ENCODE assay signal across 9 mouse cellular contexts in genomic region chr9:64774883-64775282, GRCm38 (mm10). TPM values are rescaled to one million over a fixed set of nuclear protein-coding genes. Genes with fewer than 3 reads are reported as not detected.
DNase-seq lines count a peak whose midpoint lies in the region; ATAC-seq and TF ChIP-seq lines count a peak whose summit lies in the region.
"Had no signal": no experiment of that assay in that cellular context is flagged by ENCODE, and none has a peak within 500 bp of the region (broad histone marks: within the 10 kb centered on the region; RNA-seq: fewer than 3 reads in every experiment).

No protein-coding gene starts in this region.

- 0 out of 2 replicates have a peak, but pooled peaks cover 4% of the 10 kb centered on the region for H3K4me1 ChIP-seq in heart, postnatal 0 days (ENCODE audit: control insufficient read depth, insufficient read depth)
- peaks cover 8% of the 10 kb centered on the region for H3K4me1 ChIP-seq in forebrain, embryonic 13.5 days
- H3K4me1 ChIP-seq in hindbrain, embryonic 15.5 days (replicated peaks), result peaks cover 20% of the 10 kb centered on the region
- no peaks in the 10 kb centered on the region for H3K4me1 ChIP-seq in midbrain, postnatal 0 days (ENCODE audit: insufficient read depth, low read length)

- H3K9ac ChIP-seq in heart, postnatal 0 days (replicated peaks; ENCODE audit: low read depth, low read length), result no peak overlapping the region
- no peak overlapping the region for H3K9ac ChIP-seq in forebrain, embryonic 13.5 days
- no peak overlapping the region for H3K9ac ChIP-seq in hindbrain, embryonic 15.5 days
- no peak overlapping the region for H3K9ac ChIP-seq in midbrain, postnatal 0 days (replicated peaks; ENCODE audit: low read length, poor library complexity, severe bottlenecking)

- H3K4me3 ChIP-seq in heart, postnatal 0 days (ENCODE audit: low read depth, low read length), result no peak overlapping the region
- H3K4me3 ChIP-seq in forebrain, embryonic 13.5 days, result no peak overlapping the region
- H3K4me3 ChIP-seq in hindbrain, embryonic 15.5 days, result no peak overlapping the region
- no peak overlapping the region for H3K4me3 ChIP-seq in midbrain, postnatal 0 days (ENCODE audit: low read depth, low read length)

- TF ChIP-seq EP300 in heart, postnatal 0 days (IDR thresholded peaks at IDR 0.05; ENCODE audit: low read depth), result no peak

- no peaks in the 10 kb centered on the region for H3K36me3 ChIP-seq in heart, postnatal 0 days (replicated peaks; ENCODE audit: control insufficient read depth, insufficient read depth, low read length)
- no peaks in the 10 kb centered on the region for H3K36me3 ChIP-seq in forebrain, embryonic 13.5 days (ENCODE audit: poor library complexity, severe bottlenecking)
- H3K36me3 ChIP-seq in hindbrain, embryonic 15.5 days, result no peaks in the 10 kb centered on the region
- no peaks in the 10 kb centered on the region for H3K36me3 ChIP-seq in midbrain, postnatal 0 days (ENCODE audit: insufficient read depth, low read length)

- WGBS in heart, postnatal 0 days, result 74% methylated on average over 2 of the region's 2 CpGs
- WGBS in forebrain, embryonic 13.5 days, result 67% methylated on average over 2 of the region's 2 CpGs
- WGBS in hindbrain, embryonic 15.5 days, result 23% methylated on average over 2 of the region's 2 CpGs
- 46% methylated on average over 2 of the region's 2 CpGs for WGBS in midbrain, postnatal 0 days

- no peak for ATAC-seq in heart, postnatal 0 days (ENCODE audit: insufficient read depth, low read depth)
- ATAC-seq in forebrain, embryonic 13.5 days, result no peak
- peak; percentile 56; the same call in 1 of the 2 replicates for ATAC-seq in hindbrain, embryonic 15.5 days (ENCODE audit: low FRiP score, low read depth)
- ATAC-seq in midbrain, postnatal 0 days (ENCODE audit: low FRiP score), result no peak

- H3K27me3 ChIP-seq in heart, postnatal 0 days (ENCODE audit: control insufficient read depth, insufficient read depth, low read length), result no peaks in the 10 kb centered on the region
- H3K27me3 ChIP-seq in forebrain, embryonic 13.5 days, result no peaks in the 10 kb centered on the region
- H3K27me3 ChIP-seq in hindbrain, embryonic 15.5 days, result no peaks in the 10 kb centered on the region
- no peaks in the 10 kb centered on the region for H3K27me3 ChIP-seq in midbrain, postnatal 0 days (ENCODE audit: insufficient read depth, low read length)

- DNase-seq in heart, postnatal 0 days (ENCODE audit: low spot score), result no peak
- no peak for DNase-seq in heart, adult 9 months (ENCODE audit: low spot score in 2 of 2)
- DNase-seq in midbrain, postnatal 0 days (ENCODE audit: low spot score), result peak; percentile 19
- no peak for DNase-seq in thymus, postnatal 36 days
- DNase-seq in cerebellum, postnatal 4 days (ENCODE audit: low spot score in 2 of 2), result no peak
- DNase-seq: adrenal gland, adult 8-10 months; thymus, postnatal 4 days had no signal

- H3K9me3 ChIP-seq in heart, postnatal 0 days (replicated peaks; ENCODE audit: control insufficient read depth, low read length), result no peaks in the 10 kb centered on the region
- no peaks in the 10 kb centered on the region for H3K9me3 ChIP-seq in forebrain, embryonic 13.5 days (replicated peaks)
- H3K9me3 ChIP-seq in hindbrain, embryonic 15.5 days, result no peaks in the 10 kb centered on the region
- no peaks in the 10 kb centered on the region for H3K9me3 ChIP-seq in midbrain, postnatal 0 days (ENCODE audit: low read length)

- H3K4me2 ChIP-seq in heart, postnatal 0 days (ENCODE audit: low read depth, low read length), result no peak overlapping the region
- no peak overlapping the region for H3K4me2 ChIP-seq in forebrain, embryonic 13.5 days
- no peak overlapping the region for H3K4me2 ChIP-seq in hindbrain, embryonic 15.5 days
- no peak overlapping the region for H3K4me2 ChIP-seq in midbrain, postnatal 0 days (ENCODE audit: low read depth, low read length, poor library complexity, severe bottlenecking)

- H3K27ac ChIP-seq in heart, postnatal 0 days (ENCODE audit: low read depth), result peak overlapping the region; percentile 43
- peak overlapping the region; percentile 48; the same call in 1 of the 2 replicates for H3K27ac ChIP-seq in forebrain, embryonic 13.5 days
- peak overlapping the region; percentile 75 for H3K27ac ChIP-seq in hindbrain, embryonic 15.5 days (replicated peaks)
- H3K27ac ChIP-seq in midbrain, postnatal 0 days (ENCODE audit: low read depth, low read length), result peak overlapping the region; percentile 68; the same call in 1 of the 2 replicates

- no peak for TF ChIP-seq CTCF in heart, postnatal 0 days (IDR thresholded peaks at IDR 0.05; ENCODE audit: low read depth)
- TF ChIP-seq CTCF in midbrain, postnatal 0 days (IDR thresholded peaks at IDR 0.05), result no peak

RNA-seq across cellular contexts. Expression of gene Dennd4a, which starts 36.3 kb away (rescaled TPM):
- 7.0 and 9.9 TPM in 2 replicates for total RNA-seq in heart, postnatal 0 days (2014; rRNA removed; ENCODE audit: low replicate concordance)
- polyA plus RNA-seq in heart, postnatal 0 days (2015; fragmentation: Nextera tagmentation; extraction: Ambion mirVana), result 2.6 and 3.1 TPM in 2 replicates
- 6.7 and 8.9 TPM in 2 replicates for polyA plus RNA-seq in forebrain, embryonic 13.5 days (2015; fragmentation: Nextera tagmentation; extraction: Ambion mirVana)
- 10.9 and 11.1 TPM in 2 replicates for polyA plus RNA-seq in hindbrain, embryonic 15.5 days (2015; fragmentation: Nextera tagmentation; extraction: Ambion mirVana)
- total RNA-seq in midbrain, postnatal 0 days (2014; rRNA removed), result 15.2 and 20.7 TPM in 2 replicates
- polyA plus RNA-seq in midbrain, postnatal 0 days (2015; fragmentation: Nextera tagmentation; extraction: Ambion mirVana), result 5.3 and 7.1 TPM in 2 replicates

RNA-seq across cellular contexts. Expression of gene Rab11a, which starts 37.3 kb away (rescaled TPM):
- total RNA-seq in heart, postnatal 0 days (2014; rRNA removed; ENCODE audit: low replicate concordance), result 101 and 180 TPM in 2 replicates
- polyA plus RNA-seq in heart, postnatal 0 days (2015; fragmentation: Nextera tagmentation; extraction: Ambion mirVana), result 424 and 438 TPM in 2 replicates
- 337 and 338 TPM in 2 replicates for polyA plus RNA-seq in forebrain, embryonic 13.5 days (2015; fragmentation: Nextera tagmentation; extraction: Ambion mirVana)
- 403 and 404 TPM in 2 replicates for polyA plus RNA-seq in hindbrain, embryonic 15.5 days (2015; fragmentation: Nextera tagmentation; extraction: Ambion mirVana)
- 206 and 254 TPM in 2 replicates for total RNA-seq in midbrain, postnatal 0 days (2014; rRNA removed)
- 459 and 473 TPM in 2 replicates for polyA plus RNA-seq in midbrain, postnatal 0 days (2015; fragmentation: Nextera tagmentation; extraction: Ambion mirVana)
